Mouse (Mus musculus) liver, postnatal 0 days (tissue): Measurements from ENCODE around the gene Lpin2. TPM values are rescaled to one million over a fixed set of nuclear protein-coding genes. Genes with fewer than 3 reads are reported as not detected.
A peak's percentile ranks its signal among the peaks of the same experiment; 100 is the strongest.

Experiments used
- ATAC-seq: fragments of 200-750 bp; cut with Nextera tagmentation; 2 replicates; pipeline ENCODE4 v1.8.0; 2017; ENCODE audit warnings: mild to moderate bottlenecking, moderate library complexity
- DNase-seq: peaks from one replicate; pipeline ENCODE4 v3.0.0-alpha.2; 2016
- H3K27ac ChIP-seq: fragments of 300-500 bp; sonication (generic); 2 replicates; pipeline ENCODE4 v1.5.1; 2014; ENCODE audit warnings: antibody characterized with exemption, moderate library complexity, mild to moderate bottlenecking, low read depth
- H3K27me3 ChIP-seq: fragments of 300-500 bp; sonication (generic); 2 replicates; pipeline ENCODE4 v1.6.1; 2014; ENCODE audit warnings: low read length, control low read depth, mixed read lengths; ENCODE audit not compliant: insufficient read depth
- H3K36me3 ChIP-seq: fragments of 300-500 bp; sonication (generic); replicated peaks from 2 replicates; pipeline ENCODE4 v1.6.1; 2014; ENCODE audit warnings: mild to moderate bottlenecking, control low read depth, low read length, moderate library complexity, mixed read lengths; ENCODE audit not compliant: insufficient read depth
- H3K4me1 ChIP-seq: fragments of 300-500 bp; sonication (generic); 2 replicates; pipeline ENCODE4 v1.6.1; 2014; ENCODE audit warnings: antibody characterized with exemption, mild to moderate bottlenecking, control low read depth; ENCODE audit not compliant: insufficient read depth
- H3K4me2 ChIP-seq: fragments of 300-500 bp; sonication (generic); 2 replicates; pipeline ENCODE4 v1.6.1; 2014; ENCODE audit warnings: low read depth, mild to moderate bottlenecking, low read length, moderate library complexity, mixed read lengths
- H3K4me3 ChIP-seq: fragments of 300-500 bp; sonication (generic); 2 replicates; pipeline ENCODE4 v1.5.1; 2014; ENCODE audit warnings: low read depth, low read length
- H3K9ac ChIP-seq: fragments of 300-500 bp; sonication (generic); replicated peaks from 2 replicates; pipeline ENCODE4 v1.6.1; 2014; ENCODE audit warnings: mild to moderate bottlenecking, moderate library complexity
- H3K9me3 ChIP-seq: fragments of 300-500 bp; sonication (generic); 2 replicates; pipeline ENCODE4 v1.6.1; 2016; ENCODE audit warnings: mild to moderate bottlenecking, control low read depth, low read length, mixed read lengths
- CTCF ChIP-seq: sonication (generic); IDR thresholded peaks from 2 replicates; pipeline ENCODE4 v1.5.1; 2016; ENCODE audit warnings: antibody characterized with exemption, low read depth
- EP300 ChIP-seq: IDR thresholded peaks from 2 replicates; pipeline ENCODE4 v1.6.1; 2016; ENCODE audit warnings: antibody characterized with exemption, low read depth, mild to moderate bottlenecking
- WGBS: fragments of 180-500 bp; shearing (Covaris S2); extraction: QIAGEN DNeasy Blood & Tissue Kit; methylation state at CpG from one replicate; pipeline ENCODE4 v1.1.7; 2014; ENCODE audit not compliant: insufficient replicate concordance; 5-methylcytosine and 5-hydroxymethylcytosine counted together
- polyA plus RNA-seq: library from polyadenylated mRNA; unstranded; fragments of >200 nt; fragmentation: Nextera tagmentation; extraction: Ambion mirVana; gene quantifications from 2 replicates; pipeline ENCODE4 v1.2.1, GENCODE M21; 2015

Gene Lpin2
- polyA plus RNA-seq, 1 experiment from 2014 or later = 44.5 TPM

- no peak overlapping the region for H3K9ac ChIP-seq
- no peak for TF ChIP-seq CTCF
- no peak for TF ChIP-seq EP300
- H3K4me2 ChIP-seq = 0 out of 2 replicates have a peak overlapping the region, but pooled peaks have one; percentile 20
- H3K27me3 ChIP-seq = no peaks in the 10 kb centered on the region
- H3K36me3 ChIP-seq = no peaks in the 10 kb centered on the region
- H3K4me3 ChIP-seq = no peak overlapping the region
- ATAC-seq (no peak), DNase-seq (no peak)
- 0 out of 2 replicates have a peak overlapping the region, but pooled peaks have one; percentile 52 for H3K27ac ChIP-seq
- no peaks in the 10 kb centered on the region for H3K9me3 ChIP-seq
- WGBS = 73% methylated on average over 11 of the region's 11 CpGs
- peaks cover 30% of the 10 kb centered on the region for H3K4me1 ChIP-seq
These were observed 2.6 kb upstream of the Lpin2 start for GRCm38 (mm10) chr17:71179551-71180309.

DNA sequence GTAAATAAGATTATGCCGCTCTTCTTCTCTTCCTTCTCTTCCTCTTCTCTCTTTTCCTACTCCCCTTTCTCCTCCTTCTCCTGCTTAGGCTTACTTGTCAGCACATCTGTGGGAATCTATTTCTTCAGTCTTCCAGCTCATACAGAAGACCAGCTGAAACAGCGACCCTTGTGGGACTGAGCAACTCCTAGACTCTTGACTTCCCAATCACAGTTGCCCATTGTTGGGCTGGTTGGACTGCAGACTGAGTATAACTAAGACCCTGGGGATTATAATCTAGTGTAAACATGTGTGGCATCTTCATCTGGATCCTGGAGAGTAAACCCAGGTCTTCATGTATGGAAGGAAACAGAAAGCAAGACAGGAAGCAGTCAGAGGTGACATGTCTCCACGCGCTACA, 1.8 kb upstream of the Lpin2 start:
- H3K4me1 ChIP-seq = peaks cover 37% of the 10 kb centered on the region
- 88% methylated on average over 4 of the region's 4 CpGs for WGBS

GRCm38 (mm10) chr17:71182871-71183656, 704 bp downstream of the Lpin2 start:
- H3K27ac ChIP-seq = peak overlapping the region; percentile 97
- peak; percentile 58; the same call in 1 of the 2 replicates for TF ChIP-seq EP300
- TF ChIP-seq CTCF = no peak
- no peaks in the 10 kb centered on the region for H3K36me3 ChIP-seq
- H3K4me1 ChIP-seq = peaks cover 49% of the 10 kb centered on the region
- peak overlapping the region; percentile 95 for H3K9ac ChIP-seq
- under 1% methylated on average over 71 of the region's 71 CpGs for WGBS
- no peaks in the 10 kb centered on the region for H3K27me3 ChIP-seq
- DNase-seq = peak; percentile 94
- H3K4me3 ChIP-seq = peak overlapping the region; percentile 84
- H3K9me3 ChIP-seq = no peaks in the 10 kb centered on the region
- peak; percentile 95 for ATAC-seq
- H3K4me2 ChIP-seq = peak overlapping the region; percentile 73

More for the DNA sequence above, 1.8 kb upstream of the Lpin2 start:
- no peak for ATAC-seq
- DNase-seq = no peak
- H3K27me3 ChIP-seq = no peaks in the 10 kb centered on the region
- H3K36me3 ChIP-seq = no peaks in the 10 kb centered on the region
- no peak overlapping the region for H3K27ac ChIP-seq
- H3K4me2 ChIP-seq = no peak overlapping the region
- H3K9me3 ChIP-seq = no peaks in the 10 kb centered on the region
- TF ChIP-seq EP300 (no peak), CTCF (no peak)
- no peak overlapping the region for H3K4me3 ChIP-seq
- H3K9ac ChIP-seq = no peak overlapping the region

DNA sequence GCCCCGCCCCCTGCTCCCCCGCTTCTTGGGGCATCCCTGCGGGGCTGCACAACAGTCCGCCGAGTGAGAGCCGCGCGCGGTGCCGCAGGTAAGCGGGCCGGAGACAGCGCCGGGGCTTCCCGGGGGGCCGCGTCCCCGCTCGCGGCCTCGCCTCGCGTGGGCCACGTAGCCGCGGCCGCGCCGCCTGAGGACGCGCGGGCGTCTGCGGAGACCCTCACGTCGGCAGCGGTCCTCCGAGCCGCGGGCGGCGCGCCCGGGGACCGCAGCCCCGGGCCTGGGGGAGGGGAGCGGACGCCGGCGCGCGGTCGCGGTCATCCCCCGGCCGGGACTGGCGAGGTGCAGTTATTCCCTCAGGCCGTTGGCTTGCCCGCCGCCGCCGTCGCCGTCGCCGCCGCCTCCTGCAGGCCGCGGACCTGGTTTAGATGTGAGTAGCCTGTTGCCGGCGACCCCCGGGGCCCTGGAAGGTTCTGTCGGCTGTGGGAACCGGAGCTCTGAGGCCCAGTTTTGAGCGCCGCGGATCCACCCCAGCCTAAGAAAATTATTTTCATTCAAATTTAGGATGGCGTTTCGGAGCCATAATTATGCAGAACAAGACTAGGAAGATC, 1.4 kb downstream of the Lpin2 start:
- no peaks in the 10 kb centered on the region for H3K27me3 ChIP-seq
- no peak for ATAC-seq
- no peaks in the 10 kb centered on the region for H3K36me3 ChIP-seq
- peak; percentile 55 for DNase-seq
- H3K9ac ChIP-seq = peak overlapping the region; percentile 95
- no peak for TF ChIP-seq CTCF
- no peak for TF ChIP-seq EP300
- 1% methylated on average over 56 of the region's 79 CpGs for WGBS
- peak overlapping the region; percentile 73 for H3K4me2 ChIP-seq
- peaks cover 49% of the 10 kb centered on the region for H3K4me1 ChIP-seq
- peak overlapping the region; percentile 84 for H3K4me3 ChIP-seq
- peak overlapping the region; percentile 97 for H3K27ac ChIP-seq
- no peaks in the 10 kb centered on the region for H3K9me3 ChIP-seq

DNA sequence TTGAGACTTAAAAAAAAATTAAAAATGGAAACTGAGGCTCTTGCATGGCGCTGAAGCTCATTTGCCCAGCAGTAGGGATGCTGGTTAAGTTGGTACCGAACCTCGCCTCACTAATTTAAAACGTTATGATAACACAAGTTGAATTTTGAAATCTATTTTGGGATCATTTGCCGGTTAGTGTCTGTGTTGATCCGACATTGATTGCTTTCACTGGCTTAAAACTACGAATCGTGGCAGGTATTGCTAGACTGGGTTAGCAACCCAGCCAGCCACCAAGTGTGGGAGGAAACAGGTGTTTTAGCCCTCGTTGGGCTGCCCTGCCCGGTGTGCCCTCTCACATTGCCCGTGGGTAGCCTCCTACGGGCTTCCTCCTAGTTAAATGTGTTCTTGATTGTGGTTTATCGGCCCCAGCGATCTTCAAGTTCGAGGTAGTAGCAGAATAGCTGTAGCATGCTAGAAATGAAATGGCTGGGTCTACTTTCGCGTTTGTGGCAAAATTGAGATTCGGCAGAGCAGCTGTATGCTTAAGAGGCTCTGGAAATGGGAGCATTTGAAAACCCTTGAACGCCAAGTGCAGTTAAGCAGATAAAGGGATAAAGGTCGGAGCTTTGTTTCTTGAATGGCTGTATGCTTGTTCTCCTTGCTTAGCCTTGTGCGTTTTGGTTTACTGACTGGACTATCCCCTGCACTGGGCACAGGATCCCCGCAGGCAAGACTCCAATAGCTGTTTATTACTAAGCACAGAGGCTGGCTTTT, 2.2 kb downstream of the Lpin2 start:
- ATAC-seq = no peak
- 3% methylated on average over 22 of the region's 22 CpGs for WGBS
- peaks cover 45% of the 10 kb centered on the region for H3K4me1 ChIP-seq

More for the DNA sequence above, 2.2 kb downstream of the Lpin2 start:
- TF ChIP-seq EP300 = no peak
- no peak for TF ChIP-seq CTCF
- Histone ChIP-seq H3K36me3 (no peaks in the 10 kb centered on the region), H3K9ac (peak overlapping the region; percentile 95), H3K4me3 (peak overlapping the region; percentile 84), H3K27ac (peak overlapping the region; percentile 97), H3K9me3 (no peaks in the 10 kb centered on the region), H3K27me3 (no peaks in the 10 kb centered on the region), H3K4me2 (peak overlapping the region; percentile 73)
- peak; percentile 52 for DNase-seq
